Mouse (Mus musculus): ENCODE measurements around the gene Trpc4ap.
"Not testable (repeated sequence)": the region's sequence is repeated elsewhere in the genome, so short reads cannot be mapped to it uniquely, and the experiment has no call there.

Trpc4ap gene

DNA sequence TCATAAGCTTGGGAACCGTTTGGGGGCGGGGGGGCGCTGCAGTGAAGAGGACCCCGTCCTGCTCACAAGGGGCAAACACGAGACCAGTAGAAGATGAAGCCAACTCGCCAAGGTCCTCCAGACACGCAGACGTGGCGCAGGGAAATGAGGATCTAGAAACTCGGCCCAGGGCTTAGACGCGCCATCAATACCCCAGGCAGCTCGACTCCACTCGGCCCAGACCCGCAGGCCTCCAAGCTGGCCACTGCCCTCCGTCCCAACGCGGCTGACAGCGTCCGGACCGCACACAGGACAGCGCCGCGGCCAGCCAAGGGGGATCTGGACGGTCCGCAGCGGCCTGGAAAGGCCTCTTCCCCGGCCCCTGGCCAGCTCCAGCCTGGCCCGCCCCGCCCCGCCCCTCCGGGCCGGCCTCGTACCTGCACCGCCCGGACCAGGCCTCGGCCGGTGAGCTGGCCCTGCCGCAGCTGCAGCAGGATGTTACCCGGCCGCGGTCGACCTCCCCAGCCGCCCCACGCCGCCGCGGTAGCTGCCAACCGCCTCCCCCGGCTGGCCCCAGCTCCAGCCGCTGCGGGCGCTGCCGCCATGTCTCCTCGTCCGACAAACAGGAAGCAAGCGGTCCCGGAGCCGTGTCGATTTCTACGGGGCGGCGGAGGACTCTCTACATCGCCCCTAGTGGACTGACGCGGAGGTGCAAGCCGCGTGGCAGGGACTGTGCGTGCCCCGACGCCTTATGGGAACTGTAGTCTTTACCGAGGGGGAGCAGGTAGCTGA is at the start of gene Trpc4ap:
Gene Trpc4ap, minus strand, starts transcription at position 662 of the 771 bp plus-strand sequence.
- peak; percentile 94 for ATAC-seq (ENCODE audit: low TSS enrichment)

DNA sequence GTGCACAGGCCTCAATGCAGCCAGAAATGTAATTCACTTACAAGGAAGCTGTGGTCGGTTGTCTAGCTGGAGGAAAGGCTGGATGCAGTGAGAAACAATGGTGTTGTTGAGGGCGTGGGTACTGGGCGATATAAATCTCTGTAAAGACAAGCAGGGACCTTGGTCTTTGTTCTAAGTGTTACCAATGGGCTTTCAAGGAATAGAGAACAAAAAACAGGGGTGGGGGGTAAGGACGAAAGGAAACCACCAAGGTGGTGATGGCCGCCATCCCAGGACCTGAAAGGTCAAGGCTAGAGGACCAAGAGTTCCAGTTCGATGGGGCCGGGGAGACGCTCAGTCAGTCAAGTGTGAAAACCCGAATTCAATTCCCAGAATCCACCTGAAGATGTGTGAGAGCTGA is 45.6 kb upstream of the Trpc4ap start:
- ATAC-seq (ENCODE audit: low TSS enrichment): no peak

DNA sequence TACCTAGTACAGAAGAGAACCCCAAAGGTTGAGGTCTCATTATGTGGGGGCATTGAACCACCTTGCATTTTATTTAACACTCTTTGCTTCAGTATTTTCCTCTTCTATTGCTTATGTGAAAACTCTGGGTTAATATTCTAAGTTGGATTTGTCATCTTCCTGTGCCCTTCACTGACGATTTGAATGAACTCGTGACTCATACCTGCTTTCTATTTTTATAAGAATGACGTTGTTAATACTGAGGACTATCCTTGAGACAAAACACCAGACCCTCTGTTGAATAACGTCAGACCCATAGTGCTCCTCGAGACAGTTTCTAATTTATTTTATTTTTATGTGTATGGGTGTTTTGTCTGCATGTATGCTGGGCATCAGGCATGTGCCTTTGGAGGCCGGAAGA is 44.8 kb upstream of the Trpc4ap start:
- ATAC-seq (ENCODE audit: low TSS enrichment): no peak

DNA sequence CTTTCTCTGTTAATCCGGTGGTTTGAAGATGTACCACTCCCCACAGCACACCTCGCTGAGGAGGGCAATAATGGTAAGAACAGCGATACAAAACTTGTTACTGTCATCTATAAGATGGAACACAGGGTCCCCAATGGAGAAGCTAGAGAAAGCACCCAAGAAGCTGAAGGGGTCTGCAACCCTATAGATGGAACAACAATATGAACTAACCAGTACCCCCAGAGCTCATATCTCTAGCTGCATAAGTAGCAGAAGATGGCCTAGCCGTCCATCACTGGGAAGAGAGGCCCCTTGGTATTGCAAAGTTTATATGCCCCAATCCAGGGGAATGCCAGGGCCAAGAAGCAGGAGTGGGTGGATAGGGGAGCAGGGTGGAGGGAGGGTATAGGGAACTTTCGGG is 43.6 kb upstream of the Trpc4ap start, which contains the start of gene Gm17581:
Gene Gm17581, minus strand, starts transcription at position 101 of the 400 bp plus-strand sequence.
- ATAC-seq (ENCODE audit: low TSS enrichment): not testable (repeated sequence)

DNA sequence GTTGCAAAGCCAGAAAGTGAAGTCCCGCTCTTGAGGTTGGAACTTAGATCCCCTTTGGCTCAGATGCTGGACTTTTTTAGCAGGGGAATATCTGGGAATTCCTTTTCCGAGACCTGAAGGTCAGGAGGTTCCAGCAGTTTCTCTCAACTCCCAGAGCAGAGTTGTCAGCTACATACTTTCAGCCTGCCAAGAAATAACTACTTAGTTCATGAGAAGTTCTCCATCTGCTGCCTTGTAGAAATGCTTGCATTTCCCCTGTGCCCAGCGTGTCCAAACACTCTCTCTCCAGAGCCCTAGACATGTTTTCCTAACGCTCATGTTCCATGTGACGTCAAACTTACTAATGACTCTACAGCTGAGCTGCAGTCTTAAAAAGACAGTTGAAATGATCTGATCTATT is 42.9 kb upstream of the Trpc4ap start:
- ATAC-seq (ENCODE audit: low TSS enrichment): no peak

DNA sequence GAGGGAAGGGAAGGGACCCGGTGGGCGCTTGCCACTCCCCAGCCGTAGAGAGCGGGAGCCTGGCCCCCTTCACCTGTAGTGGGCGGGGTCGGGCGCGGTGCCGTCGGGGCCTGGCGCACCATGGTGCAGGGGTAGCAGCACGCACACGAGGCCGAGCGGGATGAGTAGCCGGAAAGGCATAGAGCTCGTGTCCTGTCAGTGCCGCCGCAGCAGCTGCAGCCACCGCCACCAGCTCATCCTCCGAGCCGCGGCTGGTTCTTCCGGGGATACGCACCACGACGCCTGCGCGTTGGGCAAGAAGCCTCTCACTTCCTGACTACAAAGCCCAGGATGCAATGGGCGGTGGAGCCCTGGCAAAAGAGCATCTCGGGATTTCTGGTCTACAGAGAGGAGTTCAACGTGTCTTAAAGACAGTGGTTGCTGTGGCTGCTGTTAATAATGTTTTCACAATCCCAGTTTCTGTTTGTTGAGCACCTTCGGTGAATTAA is 37.0 kb upstream of the Trpc4ap start, which contains the start of gene Edem2:
Gene Edem2, minus strand, starts transcription at position 318 of the 488 bp plus-strand sequence.
- ATAC-seq (ENCODE audit: low TSS enrichment): peak; percentile 100

DNA sequence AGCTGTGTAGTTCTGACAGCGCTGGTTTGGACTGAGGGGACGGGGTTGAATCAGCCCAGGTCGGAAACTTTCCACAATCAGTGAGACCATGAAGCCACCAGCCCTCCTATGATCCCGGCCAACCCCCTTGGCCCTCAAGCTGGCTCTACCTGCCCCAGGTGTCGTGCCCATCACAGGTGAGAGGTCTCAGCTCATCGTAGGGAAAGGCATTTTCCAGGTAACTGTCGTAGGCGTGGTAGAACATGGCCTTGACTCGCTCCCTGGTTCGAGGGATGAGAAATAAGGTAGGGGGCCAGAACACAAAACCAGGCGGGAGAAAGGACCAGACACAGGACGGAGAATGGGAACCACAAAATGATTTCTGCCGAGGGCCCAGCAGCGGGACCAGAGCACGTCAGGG is 36.6 kb upstream of the Trpc4ap start:
- ATAC-seq (ENCODE audit: low TSS enrichment): no peak

DNA sequence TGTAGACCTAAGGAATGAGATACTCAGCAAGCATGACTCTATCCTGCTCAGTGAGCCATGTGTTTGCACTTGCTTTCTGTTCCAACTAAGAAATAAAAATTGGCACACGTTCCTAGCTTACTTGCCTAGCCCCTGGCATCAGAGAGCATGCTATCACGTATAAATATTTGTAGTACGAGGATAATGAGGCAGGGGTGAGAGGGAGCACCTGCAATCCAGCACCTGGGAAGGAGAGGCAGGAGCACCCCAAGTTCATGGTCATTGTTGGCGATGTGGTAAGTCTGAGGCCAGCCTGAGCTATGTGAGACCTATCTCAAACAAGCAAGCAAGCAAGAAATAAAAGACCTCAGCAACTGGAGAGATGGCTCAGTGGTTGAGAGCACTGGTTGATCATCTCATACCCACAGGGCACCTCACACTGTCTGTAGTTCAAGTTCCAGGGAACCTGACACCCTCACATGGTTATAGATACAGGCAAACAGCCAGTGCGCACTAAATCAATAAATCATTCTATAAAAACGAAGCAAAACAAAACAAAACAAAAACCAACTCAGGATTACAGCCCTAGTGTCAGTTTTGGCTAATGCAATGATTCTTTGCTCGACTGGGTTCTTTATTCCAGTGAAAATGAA is 35.7 kb upstream of the Trpc4ap start:
- ATAC-seq (ENCODE audit: low TSS enrichment): no peak

DNA sequence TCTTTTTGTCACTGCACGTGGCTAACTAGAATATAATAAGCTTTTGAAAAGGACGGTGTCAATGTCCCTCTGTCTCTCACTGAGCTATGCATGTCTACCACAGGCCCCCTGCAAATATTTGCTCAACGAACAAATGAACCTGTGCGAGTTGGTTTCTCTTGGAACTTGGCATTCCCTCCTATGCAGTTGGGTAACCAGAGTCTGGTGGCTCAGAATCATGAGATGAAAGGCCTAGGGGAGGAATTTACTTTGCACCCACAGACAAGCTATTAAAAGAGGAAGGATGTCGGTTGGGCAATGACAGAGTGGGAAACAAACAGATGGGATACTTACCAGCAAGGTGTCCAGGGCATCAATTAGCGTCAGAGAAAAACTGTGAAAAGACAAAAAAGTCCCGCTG is 34.1 kb upstream of the Trpc4ap start:
- no peak for ATAC-seq (ENCODE audit: low TSS enrichment)

DNA sequence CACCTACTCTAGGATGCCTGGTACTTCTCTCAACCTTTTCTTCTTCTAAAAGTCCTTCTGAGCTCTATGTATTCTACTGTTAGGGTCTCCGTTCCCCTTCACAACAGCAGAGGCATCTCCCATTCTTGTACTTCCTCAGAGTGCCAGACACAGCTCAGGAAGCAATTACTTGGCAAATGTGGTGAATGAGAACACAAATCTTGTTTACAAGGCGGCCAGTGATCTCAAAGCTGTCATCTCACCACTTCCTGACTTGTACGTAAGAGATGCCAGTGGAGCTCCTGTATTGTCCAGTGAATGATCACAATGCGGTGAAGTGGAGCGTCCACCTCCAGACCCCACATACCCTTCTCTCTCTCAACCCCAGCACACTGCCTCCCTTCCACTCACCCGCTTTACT is 32.3 kb upstream of the Trpc4ap start:
- no peak for ATAC-seq (ENCODE audit: low TSS enrichment)

DNA sequence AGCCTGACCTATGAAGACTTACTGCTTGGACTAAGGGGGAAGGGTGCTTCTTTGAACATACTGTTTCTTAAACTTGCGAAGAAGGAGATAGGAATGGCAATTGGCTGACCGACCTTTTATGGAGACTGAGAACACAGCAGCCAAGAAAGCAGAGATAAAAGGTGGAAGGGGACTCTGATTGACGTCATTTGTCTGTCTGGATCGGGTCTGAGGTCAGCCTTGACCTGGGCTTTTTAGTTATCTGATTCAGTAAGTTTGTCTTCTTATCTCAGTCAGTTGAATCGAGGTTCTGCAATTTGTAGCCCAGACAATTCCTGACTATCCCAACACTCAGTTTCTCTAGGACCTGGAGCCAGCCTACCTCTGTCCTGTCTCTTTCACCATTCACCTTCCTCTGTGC is 31.9 kb upstream of the Trpc4ap start:
- no peak for ATAC-seq (ENCODE audit: low TSS enrichment)

DNA sequence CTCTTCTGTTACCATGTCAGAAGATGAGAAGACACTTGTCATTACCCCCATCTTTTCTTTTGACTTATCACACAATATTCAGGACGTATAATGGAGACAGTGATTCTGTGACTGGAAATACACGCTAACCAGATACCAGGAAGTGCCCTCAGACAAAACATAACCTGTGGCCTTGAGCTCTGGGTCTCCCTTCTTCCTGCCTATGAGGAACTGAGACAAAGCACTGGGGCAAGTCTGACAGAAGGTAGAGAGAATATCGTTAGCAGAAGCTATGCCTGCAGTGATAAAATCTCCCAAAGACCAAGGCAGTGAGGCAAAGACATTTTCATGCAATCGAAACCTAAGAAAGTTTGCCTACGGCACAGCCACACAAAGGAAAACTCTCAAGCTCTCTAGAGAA is 28.4 kb upstream of the Trpc4ap start:
- no peak for ATAC-seq (ENCODE audit: low TSS enrichment)

DNA sequence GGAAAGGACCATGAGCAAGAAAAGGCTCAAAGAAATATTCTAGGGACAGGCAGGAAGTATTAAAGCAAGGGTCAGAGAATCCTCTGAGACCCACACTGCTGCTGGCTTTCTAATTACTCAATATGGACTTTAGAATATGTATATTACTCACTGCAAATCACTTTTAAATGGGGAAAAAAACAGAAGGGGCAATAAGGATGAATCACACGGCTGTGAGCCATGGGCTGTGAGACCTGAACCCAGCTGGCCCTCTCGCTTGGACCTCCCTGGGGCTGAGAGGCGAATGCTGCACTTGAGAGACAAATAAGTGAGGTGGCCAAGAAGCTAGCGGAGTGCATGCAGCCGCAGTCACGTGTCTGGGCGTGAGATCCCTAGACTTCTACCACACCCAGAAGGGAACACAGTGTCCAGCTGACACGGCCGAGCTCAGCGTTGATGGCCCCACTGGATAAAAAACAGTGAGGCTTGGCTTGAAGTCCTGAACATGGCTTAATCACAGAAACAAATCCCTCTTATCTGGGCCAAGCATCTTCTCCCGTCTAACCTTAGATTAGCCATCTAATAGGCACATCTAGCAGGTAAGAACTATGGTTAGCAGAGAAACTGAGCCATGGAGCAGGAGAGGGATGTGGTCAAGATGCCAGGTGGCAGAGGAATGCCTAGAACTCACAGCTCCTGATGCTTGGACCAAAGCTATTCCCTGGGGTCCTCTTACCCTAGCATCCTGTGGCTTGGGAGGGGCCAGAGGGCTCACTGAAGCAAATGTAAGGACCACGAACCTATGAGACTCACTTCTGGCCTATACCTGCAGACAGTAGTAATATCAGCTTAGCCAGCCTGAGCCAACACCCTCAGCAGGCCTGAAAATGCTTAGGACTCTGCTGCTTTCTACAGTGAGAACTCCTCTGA is 25.2 kb upstream of the Trpc4ap start:
- ATAC-seq (ENCODE audit: low TSS enrichment): no peak

DNA sequence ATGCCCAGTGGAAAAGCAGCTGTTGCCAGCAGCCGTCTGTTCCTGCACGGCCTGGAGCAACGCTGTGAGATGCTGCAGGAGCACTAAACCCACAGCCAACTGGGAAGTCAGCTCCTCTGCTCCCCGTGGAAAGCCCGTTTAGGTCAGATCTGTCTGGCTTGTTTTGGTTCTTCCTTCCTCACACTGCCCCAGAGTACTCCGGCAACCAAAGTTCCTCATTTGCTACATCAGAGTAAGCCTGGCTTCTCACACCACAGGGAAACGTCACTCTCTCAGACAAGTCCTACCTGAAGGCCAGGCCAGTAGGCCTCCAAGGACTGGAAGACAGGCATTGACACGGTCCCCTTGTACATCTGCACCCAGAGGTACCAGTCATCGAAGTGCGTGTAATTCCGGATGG is 18.4 kb upstream of the Trpc4ap start:
- no peak for ATAC-seq (ENCODE audit: low TSS enrichment)

DNA sequence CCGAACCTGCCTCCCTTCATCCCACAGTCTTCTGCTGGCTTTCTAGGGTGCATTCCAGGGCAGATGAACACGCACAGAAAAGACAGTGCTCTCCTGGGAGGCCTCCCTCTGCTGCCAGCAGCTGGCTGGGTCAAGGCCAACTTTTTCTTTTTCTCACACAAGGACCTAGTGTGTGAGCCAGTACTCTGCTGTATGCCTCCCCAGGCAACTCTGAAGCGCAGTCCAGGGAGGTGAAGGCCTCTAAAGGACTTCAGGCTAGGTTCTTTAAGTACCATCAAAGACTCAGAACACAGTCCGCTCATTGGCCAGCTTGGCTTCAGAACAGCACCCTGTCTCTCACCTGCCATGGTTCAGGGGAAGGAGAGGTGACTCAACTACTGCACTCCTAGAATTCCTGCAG is 15.1 kb upstream of the Trpc4ap start:
- ATAC-seq (ENCODE audit: low TSS enrichment): peak; percentile 41; the same call in 1 of the 2 replicates

DNA sequence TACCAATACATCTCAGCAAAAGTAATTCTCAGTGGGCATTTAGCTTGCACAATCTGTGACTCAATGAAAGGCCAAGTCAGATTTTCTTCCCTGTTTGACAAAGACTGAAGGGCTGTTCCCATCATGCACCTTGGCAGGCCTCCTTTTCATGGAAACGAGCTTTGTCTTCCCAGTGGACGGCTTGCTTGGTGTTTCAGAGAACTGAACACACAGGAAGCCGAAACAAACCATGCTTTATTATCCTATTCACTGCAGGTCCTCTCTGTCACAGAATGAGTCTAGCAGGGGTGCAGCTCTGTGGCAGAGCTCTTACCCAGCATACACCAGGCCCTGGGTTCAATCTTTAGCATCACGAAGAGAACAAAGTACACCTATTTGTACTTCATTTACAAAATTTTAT is 11.4 kb upstream of the Trpc4ap start:
- ATAC-seq (ENCODE audit: low TSS enrichment): no peak

DNA sequence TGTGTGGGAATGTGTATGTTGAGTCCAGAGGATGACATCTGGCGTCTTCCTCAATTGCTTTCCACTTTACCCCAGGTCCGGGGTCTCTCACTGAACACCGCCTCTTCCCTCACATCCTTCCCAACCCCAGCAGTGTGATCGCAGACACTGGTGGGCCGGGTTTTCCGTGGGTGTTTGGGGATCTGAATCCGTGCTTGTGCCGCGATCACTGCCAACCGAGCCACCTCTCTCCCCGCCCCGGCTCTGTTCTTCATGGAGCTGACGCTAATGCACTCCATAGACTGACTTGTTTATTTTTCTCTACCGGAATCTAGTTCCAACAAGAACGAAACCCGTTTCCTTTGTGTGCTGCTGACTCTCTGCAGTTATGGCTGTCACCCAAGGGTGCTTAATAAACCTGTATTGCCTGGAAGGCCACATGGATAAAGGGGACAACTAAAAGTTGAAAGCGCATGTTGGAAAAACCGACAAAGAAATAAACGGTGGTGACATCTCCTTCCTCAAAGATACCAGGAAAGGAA is 9.3 kb upstream of the Trpc4ap start:
- ATAC-seq (ENCODE audit: low TSS enrichment): peak; percentile 59; the same call in 1 of the 2 replicates

DNA sequence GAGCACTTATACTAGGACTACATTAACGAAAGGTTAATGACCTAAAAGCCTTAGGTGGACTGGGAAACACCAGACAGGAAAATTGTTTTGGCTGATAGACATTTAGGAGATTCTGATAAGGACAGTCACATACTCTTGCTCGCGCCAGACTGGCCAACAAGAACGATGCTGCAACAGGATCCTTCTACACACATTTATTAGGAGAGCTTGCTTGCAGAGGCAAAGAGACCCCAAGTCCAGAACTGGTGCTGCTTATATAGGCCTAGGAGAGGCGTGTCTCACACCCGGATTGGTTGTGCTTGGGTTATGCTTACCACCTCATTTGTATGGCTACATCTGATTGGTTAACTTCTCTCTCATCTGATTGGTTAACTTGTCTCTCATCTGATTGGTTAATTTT is 6.3 kb upstream of the Trpc4ap start:
- not testable (repeated sequence) for ATAC-seq (ENCODE audit: low TSS enrichment)

DNA sequence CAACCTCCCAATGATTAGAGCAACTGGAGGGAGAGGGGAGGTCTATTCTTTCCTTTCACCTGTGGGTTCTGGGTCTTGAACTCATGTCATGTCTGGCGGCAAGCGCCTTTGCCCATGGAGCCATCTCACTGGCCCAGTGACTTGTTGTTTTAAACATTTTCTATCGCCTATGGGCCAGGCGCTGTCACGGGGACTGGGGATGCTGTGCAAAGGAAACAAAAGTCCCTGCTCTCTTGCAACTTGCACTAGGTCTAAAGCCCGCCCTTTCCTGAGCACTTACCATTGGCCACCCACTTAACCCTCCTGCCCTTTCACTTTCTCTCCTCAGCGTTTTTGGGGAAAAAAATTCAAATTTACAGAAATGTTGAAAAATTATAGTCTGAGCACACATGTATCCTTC is 4.7 kb upstream of the Trpc4ap start:
- ATAC-seq (ENCODE audit: low TSS enrichment): no peak

DNA sequence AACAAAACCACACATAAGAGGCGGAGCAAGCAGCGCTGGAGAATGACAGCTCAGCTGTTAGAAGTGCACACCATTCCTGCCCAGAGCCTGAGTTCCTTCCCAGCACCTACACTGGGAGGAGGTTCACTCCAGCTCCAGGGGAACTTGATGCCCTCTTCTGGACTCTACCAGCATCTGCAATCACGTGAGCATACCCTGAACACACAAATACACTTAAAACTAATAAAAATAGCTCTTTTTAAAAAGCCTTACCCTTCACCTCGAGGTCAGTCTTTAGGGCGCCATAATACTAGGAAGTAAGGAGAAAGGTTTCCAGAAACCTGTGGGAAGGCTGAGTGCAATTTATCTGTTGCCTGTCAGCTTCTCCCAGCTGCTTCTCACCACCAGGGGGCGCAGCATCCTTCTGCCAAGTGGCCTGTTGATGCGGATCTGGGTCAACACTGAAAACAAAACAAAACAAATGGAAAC is 3.9 kb upstream of the Trpc4ap start:
- no peak for ATAC-seq (ENCODE audit: low TSS enrichment)

DNA sequence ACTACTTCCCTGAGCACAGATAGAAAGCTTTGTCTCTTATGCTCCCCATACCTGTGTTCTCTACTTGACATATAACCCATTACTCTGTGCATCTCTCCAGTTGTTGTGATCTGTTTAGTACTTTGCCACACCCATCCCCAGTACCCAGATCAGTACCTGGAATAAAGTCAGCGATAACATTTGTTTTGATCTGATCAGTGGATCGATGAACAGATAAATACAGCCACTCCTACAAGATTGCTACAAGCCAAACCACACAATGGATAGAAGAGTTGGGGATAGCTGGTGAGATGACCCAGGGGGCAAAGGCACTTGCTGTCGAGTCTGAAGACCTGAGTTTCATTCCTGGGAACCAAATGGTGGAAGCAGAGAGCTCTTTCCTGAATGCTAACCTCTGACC is 3.1 kb upstream of the Trpc4ap start:
- ATAC-seq (ENCODE audit: low TSS enrichment): no peak

DNA sequence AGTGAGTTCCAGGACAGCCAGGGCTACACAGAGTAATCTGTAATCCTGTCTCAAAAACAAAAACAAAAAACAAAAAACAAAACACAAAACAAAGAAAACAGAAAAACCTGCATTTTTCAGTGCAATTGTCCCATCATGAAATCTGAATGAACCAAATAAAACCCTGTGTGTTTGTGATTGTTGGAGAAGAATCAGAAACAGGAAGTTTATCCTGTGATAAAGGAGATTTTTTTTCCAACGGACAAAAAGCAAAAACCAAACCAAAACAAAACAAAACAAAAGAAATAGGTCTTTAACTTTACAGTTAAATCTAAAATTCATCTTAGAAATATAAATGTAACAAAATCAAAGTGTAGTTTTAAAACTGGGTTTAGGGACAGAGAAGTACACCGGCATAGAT is 2.4 kb upstream of the Trpc4ap start:
- no peak for ATAC-seq (ENCODE audit: low TSS enrichment)
